Mouse (Mus musculus): ENCODE measurements around the gene Tmcc2.
A peak's percentile ranks its signal among the peaks of the same experiment; 100 is the strongest.

The Tmcc2 gene

DNA sequence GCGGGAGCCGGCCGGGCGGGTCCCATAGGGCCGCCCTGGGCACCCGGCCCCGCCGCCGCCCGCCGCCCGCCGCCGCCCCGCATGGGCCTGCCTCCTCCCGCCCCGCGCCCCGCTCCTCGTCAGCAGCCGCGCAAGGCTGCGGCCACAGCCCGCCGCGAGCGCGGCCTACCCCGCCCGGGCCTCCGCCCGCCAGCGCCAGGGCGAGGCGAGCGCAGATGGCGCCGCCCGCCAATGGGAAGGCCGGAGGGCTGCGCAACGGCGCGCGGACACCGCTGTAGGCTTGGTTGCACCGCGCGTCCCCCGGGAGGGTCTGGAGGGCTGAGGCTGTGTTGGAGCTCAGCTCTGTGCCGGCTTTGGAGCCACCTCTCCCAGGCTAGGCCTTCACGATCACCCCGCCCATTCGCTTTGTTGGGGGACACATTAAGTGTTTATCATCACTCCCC lies 520 bp upstream of the Tmcc2 start:
- DNase-seq (ENCODE audit: low spot score in 2 of 2), result peak; percentile 80 to 84

DNA sequence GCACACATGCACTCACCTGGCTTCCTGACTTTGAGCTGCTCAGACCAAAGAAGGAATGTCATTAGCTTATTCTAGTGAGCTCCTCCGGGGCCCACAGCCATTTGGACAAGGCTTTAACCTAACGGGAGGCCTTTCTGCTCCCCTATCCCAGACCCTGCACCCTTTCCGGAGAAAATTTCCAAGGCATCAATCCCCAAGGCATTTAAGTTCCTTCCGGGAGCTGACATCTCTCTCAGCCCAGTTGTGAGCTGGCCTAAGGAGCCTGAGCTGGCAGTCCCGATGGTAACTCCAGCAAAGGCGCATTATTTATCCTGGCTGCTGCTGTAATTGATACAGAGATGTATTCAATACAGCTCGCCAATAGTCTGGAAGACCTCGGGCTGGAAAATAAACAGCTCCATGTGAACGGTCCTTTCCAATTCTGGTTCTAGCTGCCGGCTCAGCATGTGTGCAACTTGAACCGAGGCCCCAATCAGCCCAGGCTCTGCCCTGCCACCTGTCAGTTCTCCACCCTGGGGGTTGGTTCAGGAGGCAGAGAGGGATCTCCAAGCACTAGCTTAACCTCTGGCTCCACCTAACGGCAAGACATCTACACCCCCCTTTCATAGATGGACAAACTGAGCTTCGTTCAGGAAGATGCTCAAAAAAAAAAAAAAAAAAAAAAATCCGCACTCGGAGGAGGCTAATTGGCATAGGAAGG lies 1.0 kb downstream of the Tmcc2 start:
- peak; percentile 77 for DNase-seq (ENCODE audit: low spot score in 2 of 2)

DNA sequence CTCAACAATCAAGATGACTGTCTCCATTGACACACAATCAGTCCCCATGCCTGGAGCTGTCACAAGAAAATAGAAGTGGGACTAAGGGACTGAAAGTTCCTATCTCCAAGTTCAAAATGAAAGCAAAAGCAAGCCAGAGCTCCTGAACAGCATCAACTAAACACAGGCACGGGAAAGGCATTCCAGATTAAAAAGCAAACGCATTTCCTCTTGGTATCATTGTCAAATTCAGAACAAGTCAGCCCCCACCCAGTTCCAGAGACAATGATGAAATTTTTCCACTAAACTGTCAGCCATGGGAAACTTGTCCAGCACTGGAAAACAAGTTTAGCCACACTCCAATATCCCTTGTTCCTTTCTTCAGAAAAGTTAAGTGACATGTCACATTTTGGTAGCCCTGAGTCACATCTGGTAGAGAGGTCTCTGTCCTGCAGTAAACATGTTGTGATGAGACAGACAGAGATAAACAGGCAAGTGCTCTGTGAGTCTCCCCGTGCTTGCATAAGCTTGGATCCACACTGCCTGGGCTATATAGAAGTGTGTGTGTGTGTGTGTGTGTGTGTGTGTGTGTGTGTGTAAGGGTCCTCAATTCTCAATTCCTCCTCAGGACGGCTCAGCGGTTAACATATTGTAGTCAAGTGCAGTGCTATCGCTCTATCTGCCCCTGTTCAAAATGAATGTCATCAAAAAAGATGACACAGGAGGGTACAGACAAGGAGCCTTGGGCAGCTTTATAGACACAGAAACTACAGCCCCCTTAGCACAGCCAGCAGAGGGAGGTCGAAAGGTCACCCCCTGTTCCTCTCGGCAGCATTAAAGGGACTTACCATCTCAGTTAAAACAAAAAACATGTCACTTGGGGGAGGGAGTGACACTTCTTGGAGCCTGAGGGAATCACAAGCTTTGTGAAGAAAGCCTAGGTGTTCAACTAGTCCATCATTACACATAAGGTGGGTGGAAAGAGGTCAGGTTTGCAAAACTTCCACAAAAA lies 2.0 kb downstream of the Tmcc2 start:
- DNase-seq (ENCODE audit: low spot score in 2 of 2), result peak; percentile 73 to 82

DNA sequence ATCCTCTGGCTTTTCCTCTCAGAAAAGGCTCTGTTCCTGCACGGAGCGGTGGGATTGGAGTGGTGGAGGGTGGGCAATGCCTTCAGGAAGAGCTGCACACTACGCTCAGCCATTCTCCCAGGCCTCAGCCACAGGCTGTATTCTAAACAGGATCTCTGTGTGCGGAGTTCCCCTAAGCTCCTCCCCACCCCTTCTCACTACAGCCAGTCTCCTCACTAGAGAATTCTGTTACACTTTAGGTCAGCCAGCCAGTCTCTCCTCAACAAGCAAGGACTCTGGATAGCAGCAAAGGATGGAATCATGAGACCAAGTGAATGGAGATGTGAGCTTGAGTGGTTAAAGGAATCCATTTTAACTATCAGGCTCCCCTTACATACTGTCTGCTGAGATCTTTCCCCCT lies 3.1 kb downstream of the Tmcc2 start:
- DNase-seq (ENCODE audit: low spot score in 2 of 2), result peak in 1 of 2 experiments; percentile 52

DNA sequence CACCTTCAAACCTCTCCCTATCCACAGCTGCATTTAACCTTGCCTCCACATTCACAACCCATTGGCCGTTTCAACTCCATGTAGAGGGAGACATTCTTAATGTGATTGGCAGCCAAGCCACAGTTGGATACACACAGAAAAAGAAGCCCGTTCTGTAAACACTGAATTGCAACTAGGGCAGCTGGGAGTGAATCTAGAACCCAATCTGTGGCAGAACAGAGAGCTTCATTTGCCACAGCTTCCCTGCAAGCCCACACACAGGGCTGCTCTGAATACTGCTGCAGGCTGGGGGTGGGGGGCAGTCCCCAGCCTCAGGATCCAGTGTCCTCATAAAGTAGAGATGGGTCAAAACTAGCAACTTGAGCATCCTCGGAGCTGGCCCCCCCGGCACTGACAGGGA lies 4.8 kb downstream of the Tmcc2 start:
- DNase-seq (ENCODE audit: low spot score in 2 of 2), result no peak

DNA sequence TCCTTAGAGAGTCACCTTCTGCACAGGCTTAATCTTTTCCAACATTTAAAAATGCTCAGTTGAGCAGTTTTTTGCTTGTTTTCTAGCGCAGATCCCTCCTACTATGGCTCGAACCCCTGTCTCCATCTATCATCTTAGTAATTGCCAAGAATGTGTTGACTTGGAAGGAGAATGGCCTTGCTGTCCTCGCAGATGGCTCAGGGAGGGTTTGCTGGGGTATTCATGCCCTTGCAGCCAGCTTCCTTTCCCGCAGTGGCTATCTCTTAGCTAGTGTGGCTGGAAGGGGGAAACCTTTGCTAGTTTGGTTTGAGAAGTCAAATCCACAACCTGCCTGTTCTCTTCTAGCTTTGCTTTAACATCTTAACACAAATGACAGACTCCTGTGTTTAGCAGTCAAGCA lies 5.4 kb downstream of the Tmcc2 start:
- no peak for DNase-seq (ENCODE audit: low spot score in 2 of 2)

DNA sequence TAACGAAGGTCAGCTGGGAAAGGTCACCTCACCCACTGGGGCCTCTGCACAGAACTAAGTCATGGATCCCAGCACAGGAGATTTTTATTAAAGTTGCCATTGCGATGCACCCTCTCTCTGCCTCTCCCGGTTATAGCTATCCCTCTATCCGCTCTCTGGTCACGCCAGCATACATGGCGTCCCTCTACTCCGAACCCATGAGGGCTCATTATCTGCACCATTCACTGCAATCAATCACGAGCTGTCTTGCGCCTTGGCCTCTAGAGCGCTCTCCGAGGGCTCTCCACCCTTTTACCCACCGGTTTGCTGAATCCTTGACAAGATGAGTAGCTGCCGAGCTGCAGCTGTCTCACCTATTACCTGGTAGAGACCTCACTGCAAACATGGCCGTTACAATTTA lies 5.8 kb downstream of the Tmcc2 start:
- DNase-seq (ENCODE audit: low spot score in 2 of 2), result no peak

DNA sequence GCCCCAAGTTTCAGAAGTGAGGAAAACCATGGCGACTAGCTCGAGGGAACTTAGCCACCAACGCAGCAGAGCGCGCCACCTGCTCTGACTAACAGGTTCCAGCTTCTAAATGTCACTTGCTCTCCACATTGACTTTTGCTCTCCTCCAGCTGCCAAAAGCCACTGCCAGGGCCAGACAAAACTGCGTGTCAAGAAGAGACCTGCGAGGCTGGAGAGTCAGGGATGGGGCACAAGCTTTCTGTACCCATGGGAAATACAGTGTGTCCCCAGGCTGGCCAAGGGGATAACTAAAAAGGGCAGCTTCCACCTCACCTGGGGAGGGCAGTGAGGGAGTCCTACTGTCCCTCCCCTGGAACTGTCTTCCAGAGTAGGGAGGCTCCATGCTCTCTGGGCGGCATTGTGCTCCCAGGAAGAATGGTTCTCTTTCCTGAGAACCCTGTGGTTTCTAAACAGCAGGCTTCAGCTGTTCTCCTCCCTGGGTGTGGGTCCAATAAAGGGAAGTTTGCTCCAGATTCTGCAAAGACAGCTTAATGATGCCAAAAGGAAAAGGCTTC lies 7.0 kb downstream of the Tmcc2 start:
- DNase-seq (ENCODE audit: low spot score in 2 of 2), result peak; percentile 83 to 87

DNA sequence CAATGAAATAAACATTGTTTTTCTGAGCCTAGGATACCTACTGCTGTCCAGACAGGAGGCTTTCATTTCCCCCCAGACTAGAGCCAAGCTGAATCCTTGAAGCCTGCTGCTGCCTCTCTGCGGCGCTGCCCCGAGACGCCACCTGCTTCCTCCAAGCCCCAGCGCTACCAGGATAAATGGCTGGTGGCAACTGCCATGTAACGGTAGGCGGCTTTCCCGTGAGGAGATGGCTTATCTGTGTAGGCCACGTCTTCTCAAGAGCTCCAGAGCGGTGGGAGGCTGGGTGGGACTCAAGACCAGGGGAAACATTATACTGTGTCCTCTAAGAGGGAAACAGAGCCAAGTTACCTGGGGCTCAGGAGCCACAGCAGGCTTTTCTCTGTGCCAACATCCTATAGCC lies 9.2 kb downstream of the Tmcc2 start:
- no peak for DNase-seq (ENCODE audit: low spot score in 2 of 2)

DNA sequence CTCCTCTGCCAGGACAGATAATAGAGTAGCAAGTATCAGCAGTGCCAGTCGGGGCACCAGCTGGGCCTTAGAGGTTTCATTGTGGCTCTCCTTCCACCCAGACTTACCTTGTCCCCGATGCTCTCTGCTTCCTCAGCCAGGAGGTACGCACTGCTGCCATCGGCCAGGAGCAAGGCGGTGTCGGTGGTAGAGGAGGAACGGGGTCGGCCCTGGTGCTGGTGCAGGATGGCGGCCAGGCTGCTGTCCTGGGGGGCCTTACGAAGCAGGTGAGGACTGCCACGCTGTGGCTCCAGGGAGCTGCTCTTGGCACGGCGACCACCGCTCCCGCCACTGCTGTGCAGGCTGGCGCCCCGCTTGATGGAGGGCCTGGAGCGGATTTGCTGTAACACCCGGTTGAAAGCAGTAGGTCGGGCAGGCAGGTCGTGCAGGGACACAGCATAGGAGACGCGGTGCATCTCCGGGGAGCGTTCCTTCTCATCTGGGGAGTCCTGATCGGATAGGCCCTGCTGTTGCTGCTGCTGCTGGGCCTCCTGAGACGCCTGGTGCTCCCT lies 10.5 kb downstream of the Tmcc2 start:
- no peak for DNase-seq (ENCODE audit: low spot score in 2 of 2)

DNA sequence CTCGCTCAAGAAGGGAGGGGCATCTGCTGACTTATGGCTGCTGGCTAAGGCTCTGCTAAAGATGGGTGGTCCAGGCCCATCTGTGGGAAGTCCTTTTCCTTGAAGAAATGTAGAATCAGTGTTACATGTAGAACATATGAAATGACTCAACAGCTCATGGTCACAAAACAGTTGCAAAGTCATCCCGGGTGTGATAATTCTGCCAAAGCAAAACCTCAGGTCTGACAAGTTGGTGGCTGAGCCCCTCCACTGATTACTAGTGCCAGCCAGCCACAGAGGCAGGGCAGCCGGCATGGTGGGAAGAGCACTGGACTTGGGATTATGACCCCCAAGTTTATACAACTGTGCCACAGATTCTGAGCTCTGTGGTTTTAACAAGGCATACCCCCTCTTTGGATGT lies 13.3 kb downstream of the Tmcc2 start:
- no peak for DNase-seq (ENCODE audit: low spot score in 2 of 2)

DNA sequence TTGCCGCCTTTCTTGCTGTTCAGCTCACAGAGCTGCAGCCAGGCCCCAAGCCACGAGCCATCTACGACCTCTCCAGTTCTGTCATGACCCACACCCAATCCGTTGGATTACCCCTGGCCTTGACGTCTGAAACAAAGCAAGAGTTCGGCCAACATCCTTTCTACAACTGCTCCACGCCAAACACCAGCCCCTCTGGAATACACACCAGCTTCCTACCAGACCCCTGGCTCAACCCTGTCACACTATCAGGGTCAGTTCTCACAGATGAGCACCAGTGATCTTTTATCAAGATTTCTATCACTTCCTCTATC lies 14.1 kb downstream of the Tmcc2 start:
- DNase-seq (ENCODE audit: low spot score in 2 of 2), result peak; percentile 62 to 66

DNA sequence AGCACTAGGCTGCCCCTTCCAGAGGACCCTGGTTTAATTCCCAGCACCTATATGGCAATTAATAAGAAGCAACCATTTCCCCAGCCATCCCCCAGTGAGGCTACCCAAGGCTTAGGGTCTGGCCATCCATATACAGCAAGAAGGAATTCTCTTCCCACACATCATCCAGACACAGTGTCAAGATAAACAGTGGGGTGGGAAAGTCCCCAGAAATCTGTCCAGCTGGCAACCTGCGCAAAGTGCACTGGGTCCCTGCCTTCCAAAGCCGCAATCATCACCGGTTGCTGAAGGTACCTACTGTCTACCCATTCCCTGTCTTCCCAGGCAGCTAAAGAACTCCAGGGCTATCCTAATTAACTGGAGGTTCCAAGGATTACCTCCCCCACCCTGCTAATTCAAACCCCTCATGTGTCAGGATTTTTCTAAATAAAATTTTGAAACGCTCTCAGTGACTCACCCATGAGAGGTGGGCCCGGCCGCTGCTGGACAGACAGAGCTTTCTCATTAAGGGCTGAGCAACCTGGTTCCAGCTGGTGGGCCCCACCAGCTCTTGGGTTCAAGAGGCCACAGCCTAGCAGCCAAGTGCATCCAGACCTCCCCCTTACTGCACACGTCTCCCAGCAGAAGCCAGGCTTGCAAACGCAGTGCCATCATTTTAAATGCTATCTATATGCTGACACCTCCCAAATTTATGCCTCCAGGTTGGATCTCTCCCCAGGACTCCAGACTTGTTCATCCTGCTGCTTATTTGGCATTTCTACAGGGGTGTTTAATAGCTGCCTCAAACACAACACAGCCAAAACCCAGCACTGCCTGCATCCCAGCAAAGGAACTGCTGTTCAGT lies 14.6 kb downstream of the Tmcc2 start:
- DNase-seq (ENCODE audit: low spot score in 2 of 2), result peak in 1 of 2 experiments; percentile 59

DNA sequence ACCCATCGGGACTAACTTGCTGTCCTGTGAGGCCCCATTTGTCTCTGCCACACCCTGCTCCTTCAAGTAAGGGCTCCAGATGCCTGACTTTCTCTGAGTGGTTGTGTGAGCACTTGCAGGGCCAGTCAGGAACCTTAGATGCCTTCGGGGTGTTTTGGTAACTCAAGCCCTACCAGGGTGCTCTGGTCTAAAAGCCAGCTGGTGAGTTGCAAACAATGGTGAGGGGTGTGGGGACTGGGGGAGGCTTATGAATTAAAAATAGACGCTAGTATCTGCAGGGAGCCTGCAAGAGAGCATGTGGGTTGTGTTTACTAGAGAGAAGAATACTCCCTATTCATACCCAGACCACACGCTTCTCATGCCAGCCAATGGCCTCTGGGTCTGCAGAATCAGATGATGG lies 15.8 kb downstream of the Tmcc2 start:
- DNase-seq (ENCODE audit: low spot score in 2 of 2), result no peak

DNA sequence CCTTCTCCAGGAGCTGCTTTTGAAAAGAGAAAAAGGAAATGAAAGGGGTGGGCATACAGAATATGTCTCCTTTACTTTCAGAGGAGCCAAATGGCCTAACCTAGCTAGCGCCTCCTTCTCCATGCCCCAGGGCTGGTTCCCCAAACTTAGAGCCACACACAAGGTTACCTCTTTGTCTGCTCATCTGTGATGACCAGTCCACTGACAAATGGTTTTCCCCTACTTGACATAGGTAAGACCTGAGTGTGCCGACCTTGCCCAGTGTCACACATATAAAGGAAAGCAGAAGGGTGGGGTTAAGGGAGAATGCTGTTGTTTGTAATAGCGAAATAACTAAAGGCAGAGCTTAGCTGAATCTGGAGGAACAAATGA lies 16.2 kb downstream of the Tmcc2 start:
- DNase-seq (ENCODE audit: low spot score in 2 of 2), result no peak

DNA sequence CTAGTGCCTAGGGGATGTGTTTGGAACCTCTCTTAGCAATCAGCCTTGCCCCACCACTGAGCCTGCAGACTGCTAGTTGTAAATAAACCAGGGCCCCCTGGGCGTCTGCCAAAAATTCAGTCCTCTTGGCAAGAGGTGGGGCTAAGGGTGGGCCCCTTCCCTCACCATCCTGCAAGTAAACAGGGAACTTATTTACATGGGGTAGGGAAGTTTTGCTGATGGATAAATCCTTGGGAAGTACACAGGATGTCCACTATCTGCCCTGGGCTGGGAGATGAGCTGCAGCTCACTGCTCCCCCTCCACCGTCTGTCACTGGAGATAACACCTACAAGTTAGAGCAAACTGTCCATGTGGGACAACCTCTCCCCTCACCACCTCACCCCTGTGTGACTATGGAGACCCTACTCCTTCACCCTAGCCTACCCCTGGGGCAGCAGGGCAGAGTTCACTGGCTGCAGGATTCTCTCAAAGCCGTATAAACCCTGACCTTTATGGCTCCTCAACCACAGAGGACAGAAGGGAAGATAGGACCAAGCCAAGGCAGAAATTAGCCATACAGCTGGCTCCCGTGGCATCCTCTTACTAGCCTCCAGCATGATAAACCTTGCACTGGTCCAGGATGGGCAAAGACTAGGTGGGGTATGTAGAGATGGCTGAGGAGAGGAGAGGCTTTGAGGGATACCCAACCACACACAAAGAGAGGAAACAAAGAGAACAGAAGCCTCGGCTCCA lies 16.8 kb downstream of the Tmcc2 start:
- DNase-seq (ENCODE audit: low spot score in 2 of 2), result peak in 1 of 2 experiments; percentile 47

DNA sequence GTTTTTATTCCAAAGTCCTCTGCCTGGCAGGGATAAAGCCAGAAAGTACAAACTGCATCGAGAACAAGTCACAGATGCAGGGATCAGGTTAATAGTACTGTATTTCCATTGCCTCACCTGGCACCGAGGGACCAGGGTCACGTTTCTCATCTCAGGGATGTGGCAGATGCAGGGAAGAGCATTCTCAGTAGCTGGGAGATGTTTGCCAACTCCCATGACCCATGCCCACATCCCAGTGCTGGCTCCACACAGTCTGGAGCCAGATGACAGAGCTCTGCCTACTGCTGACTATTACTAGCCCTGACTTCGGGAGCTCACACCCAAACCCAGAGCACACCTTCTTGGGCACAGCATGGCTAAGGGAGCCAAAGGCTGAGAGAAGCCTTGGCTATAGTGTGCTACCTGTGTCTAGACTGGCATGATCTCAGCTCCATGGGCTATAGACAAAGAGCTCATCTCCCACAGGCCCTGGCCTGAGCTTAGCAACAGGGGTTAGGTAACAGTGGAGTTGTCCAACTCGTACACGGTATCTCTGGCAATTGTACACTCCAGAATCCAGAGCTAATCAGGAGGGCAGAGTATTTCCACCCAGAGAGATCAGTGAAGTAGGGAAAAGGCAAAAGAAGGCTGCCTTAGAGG lies 18.1 kb downstream of the Tmcc2 start:
- no peak for DNase-seq (ENCODE audit: low spot score in 2 of 2)

DNA sequence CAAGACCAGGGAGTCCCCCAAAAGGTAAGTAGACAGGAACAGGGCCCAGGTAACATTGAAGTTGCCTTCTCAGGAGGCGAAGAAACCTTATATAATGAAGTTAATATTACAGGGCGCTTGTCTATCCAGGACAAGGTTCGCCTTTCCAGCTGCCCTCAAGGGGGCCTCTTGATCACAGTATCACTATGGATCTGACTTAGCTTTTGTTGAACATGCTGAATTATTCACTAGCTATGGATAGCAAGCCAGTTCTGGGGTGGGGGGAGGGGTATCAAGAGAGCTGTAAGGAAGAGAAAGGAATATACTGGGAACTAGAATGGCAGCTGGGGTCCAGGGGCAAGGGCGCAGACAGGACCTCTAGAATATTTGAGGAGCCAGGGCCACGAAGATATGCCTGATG lies 18.7 kb downstream of the Tmcc2 start:
- DNase-seq (ENCODE audit: low spot score in 2 of 2), result no peak

DNA sequence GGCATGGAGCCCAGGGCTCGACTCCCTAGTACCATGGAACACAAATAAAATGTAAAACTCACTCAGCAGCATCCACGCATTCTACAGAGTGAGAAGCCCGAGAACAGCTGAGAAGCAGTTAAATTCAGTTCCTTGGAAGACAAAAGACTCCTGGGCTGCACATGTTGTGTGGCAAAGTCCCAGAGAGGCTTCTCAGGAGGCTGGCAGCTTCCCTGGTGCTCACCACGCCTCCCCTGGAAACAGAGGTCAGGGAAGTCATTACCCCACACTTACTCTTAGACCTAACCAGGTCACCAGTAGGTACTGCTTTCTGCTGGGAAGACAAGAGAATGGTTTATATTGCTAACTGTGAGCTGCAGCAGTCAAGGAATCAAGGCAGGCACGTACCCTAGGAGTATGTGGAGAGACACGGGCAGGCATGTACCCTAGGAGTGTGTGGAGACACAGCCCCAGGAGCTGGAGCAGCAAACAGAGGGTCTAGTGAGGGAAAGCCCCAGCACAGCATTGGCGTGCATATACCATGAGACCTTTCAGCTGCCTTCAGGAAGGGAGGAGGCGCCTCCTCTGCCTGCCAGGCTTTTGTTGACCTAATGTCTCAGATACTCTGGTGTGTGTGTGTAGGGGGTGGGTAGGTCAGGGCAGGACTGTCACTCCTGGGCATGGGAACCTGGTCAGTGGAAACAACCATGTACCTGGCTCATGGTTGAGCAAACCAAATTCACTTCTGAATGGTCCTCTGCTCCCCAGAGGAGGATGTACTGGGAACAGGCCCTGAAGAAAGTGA lies 19.6 kb downstream of the Tmcc2 start:
- no peak for DNase-seq (ENCODE audit: low spot score in 2 of 2)

All from heart, adult 9 months (tissue).